Mouse (Mus musculus): ENCODE measurements around the gene Ndufb7. TPM values are rescaled to one million over a fixed set of nuclear protein-coding genes. Genes with fewer than 3 reads are reported as not detected.

Ndufb7 gene
- total RNA-seq, 1 experiment, result 275 TPM

DNA sequence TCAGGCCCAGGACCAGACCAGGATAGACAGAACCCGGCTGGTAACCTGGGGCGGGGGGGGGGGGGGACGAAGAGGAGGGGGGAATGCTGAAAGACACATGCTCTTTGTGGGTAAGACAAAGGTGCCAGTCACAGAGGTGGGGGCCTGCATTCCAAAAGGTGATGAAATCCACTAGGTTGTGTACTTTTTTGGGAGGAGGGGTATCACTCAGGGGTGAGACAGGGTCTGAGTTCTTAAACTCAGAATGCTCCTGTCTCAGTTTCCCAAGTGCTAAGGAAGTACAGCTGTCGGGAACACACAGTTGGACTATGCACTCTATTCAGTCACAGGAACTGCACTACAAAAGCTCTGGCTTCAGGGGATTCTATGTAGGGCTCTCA is 10.0 kb downstream of the Ndufb7 start:
- Histone ChIP-seq H3K4me3 (ENCODE audit: insufficient read depth in 1 of 2, low read depth in 1 of 2, low read length in 2 of 2, poor library complexity in 1 of 2, severe bottlenecking in 1 of 2) (no peak overlapping the region), H3K36me3 (ENCODE audit: control insufficient read depth, insufficient read depth, low read length, poor library complexity, severe bottlenecking) (peaks cover 22% of the 10 kb centered on the region), H3K27ac (ENCODE audit: insufficient read depth, low read depth, low read length, poor library complexity, severe bottlenecking) (no peak overlapping the region), H3K9ac (ENCODE audit: insufficient read depth, low read depth, low read length, poor library complexity, severe bottlenecking) (no peak overlapping the region), H3K4me1 (ENCODE audit: control insufficient read depth in 2 of 2, insufficient read depth in 2 of 2, low read length in 2 of 2, poor library complexity in 1 of 2) (peaks cover 4 to 48% of the 10 kb centered on the region in 2 experiments; a peak in 2 of 4 replicates), H3K9me3 (ENCODE audit: control insufficient read depth, insufficient read depth, low read depth, low read length) (no peaks in the 10 kb centered on the region)
- TF ChIP-seq ZNF384 (IDR thresholded peaks at IDR 0.05; ENCODE audit: low read depth, low read length) (no peak), HCFC1 (IDR thresholded peaks at IDR 0.05; ENCODE audit: borderline replicate concordance, insufficient read depth, low read length) (no peak), CHD2 (IDR thresholded peaks at IDR 0.05; ENCODE audit: low read depth, low read length) (no peak), MAFK (IDR thresholded peaks at IDR 0.05; ENCODE audit: insufficient read depth, low read depth, low read length) (no peak), ZC3H11A (IDR thresholded peaks at IDR 0.05; ENCODE audit: borderline replicate concordance, low read depth, low read length) (no peak)
- in situ Hi-C loops (cut with MboI; ENCODE audit: low sequenced_read_pairs in 2 of 2, unreplicated experiment in 2 of 2), result no loop called here
- no peak for DNase-seq (ENCODE audit: low read depth, low spot score)

DNA sequence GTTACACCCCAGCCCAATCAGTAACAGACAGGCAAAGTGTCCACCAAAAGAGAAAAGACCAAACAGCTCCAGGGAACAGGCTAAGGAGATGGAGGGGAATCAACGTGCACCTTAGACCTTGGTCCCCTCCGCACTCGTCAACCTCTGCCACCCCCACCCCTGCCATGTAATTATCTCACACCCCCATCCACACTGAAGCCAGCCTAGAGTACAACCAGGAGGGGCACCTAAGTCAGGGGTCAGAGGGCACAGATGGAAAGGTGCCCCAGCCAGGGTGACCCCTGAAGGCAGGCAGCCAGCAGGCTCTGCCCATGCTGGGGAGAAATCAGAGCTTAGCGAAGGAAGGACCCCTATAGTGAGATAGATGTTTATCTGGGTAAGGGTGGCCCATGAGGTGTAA is 10.4 kb downstream of the Ndufb7 start:
- Histone ChIP-seq H3K9me3 (ENCODE audit: control insufficient read depth, insufficient read depth, low read depth, low read length) (no peaks in the 10 kb centered on the region), H3K4me3 (ENCODE audit: insufficient read depth in 1 of 2, low read depth in 1 of 2, low read length in 2 of 2, poor library complexity in 1 of 2, severe bottlenecking in 1 of 2) (no peak overlapping the region), H3K27ac (ENCODE audit: insufficient read depth, low read depth, low read length, poor library complexity, severe bottlenecking) (no peak overlapping the region), H3K4me1 (ENCODE audit: control insufficient read depth in 2 of 2, insufficient read depth in 2 of 2, low read length in 2 of 2, poor library complexity in 1 of 2) (peaks cover 4 to 48% of the 10 kb centered on the region in 2 experiments; a peak in 3 of 4 replicates), H3K36me3 (ENCODE audit: control insufficient read depth, insufficient read depth, low read length, poor library complexity, severe bottlenecking) (peaks cover 18% of the 10 kb centered on the region), H3K9ac (ENCODE audit: insufficient read depth, low read depth, low read length, poor library complexity, severe bottlenecking) (no peak overlapping the region)
- TF ChIP-seq CHD2 (IDR thresholded peaks at IDR 0.05; ENCODE audit: low read depth, low read length), result no peak
- TF ChIP-seq MAFK (IDR thresholded peaks at IDR 0.05; ENCODE audit: insufficient read depth, low read depth, low read length), result no peak
- no peak for TF ChIP-seq ZNF384 (IDR thresholded peaks at IDR 0.05; ENCODE audit: low read depth, low read length)
- no peak for TF ChIP-seq HCFC1 (IDR thresholded peaks at IDR 0.05; ENCODE audit: borderline replicate concordance, insufficient read depth, low read length)
- no peak for TF ChIP-seq ZC3H11A (IDR thresholded peaks at IDR 0.05; ENCODE audit: borderline replicate concordance, low read depth, low read length)
- in situ Hi-C loops (cut with MboI; ENCODE audit: low sequenced_read_pairs in 2 of 2, unreplicated experiment in 2 of 2), result no loop called here
- no peak for DNase-seq (ENCODE audit: low read depth, low spot score)

DNA sequence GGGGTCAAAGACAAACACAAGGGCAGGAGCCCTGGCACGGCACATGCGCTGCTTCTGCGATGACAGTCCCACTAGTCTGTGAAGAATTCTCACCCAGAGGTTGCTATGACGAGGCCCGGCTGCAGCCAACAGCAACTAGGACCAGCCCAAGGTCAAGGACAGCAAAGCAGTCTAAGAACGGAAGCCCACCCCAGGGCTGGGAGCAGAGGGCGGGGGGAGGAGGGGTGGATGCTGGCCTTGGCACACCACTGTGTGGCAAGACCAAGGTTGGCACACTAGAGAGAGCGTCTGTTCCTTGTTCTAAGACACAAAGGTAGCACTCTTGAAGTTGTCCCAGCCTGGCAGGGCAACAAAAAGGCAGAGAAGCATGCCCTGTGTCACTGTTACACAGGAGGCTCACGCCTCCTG is 10.9 kb downstream of the Ndufb7 start:
- Histone ChIP-seq H3K4me3 (ENCODE audit: insufficient read depth in 1 of 2, low read depth in 1 of 2, low read length in 2 of 2, poor library complexity in 1 of 2, severe bottlenecking in 1 of 2) (no peak overlapping the region), H3K36me3 (ENCODE audit: control insufficient read depth, insufficient read depth, low read length, poor library complexity, severe bottlenecking) (peaks cover 14% of the 10 kb centered on the region; the same call in 1 of the 2 replicates), H3K27ac (ENCODE audit: insufficient read depth, low read depth, low read length, poor library complexity, severe bottlenecking) (no peak overlapping the region), H3K9me3 (ENCODE audit: control insufficient read depth, insufficient read depth, low read depth, low read length) (no peaks in the 10 kb centered on the region), H3K4me1 (ENCODE audit: control insufficient read depth in 2 of 2, insufficient read depth in 2 of 2, low read length in 2 of 2, poor library complexity in 1 of 2) (peaks cover 4 to 50% of the 10 kb centered on the region in 2 experiments; a peak in 3 of 4 replicates), H3K9ac (ENCODE audit: insufficient read depth, low read depth, low read length, poor library complexity, severe bottlenecking) (no peak overlapping the region)
- in situ Hi-C loops (cut with MboI; ENCODE audit: low sequenced_read_pairs in 2 of 2, unreplicated experiment in 2 of 2), result no loop called here
- TF ChIP-seq ZC3H11A (IDR thresholded peaks at IDR 0.05; ENCODE audit: borderline replicate concordance, low read depth, low read length) (no peak), HCFC1 (IDR thresholded peaks at IDR 0.05; ENCODE audit: borderline replicate concordance, insufficient read depth, low read length) (no peak), ZNF384 (IDR thresholded peaks at IDR 0.05; ENCODE audit: low read depth, low read length) (no peak), MAFK (IDR thresholded peaks at IDR 0.05; ENCODE audit: insufficient read depth, low read depth, low read length) (no peak), CHD2 (IDR thresholded peaks at IDR 0.05; ENCODE audit: low read depth, low read length) (no peak)
- no peak for DNase-seq (ENCODE audit: low read depth, low spot score)

DNA sequence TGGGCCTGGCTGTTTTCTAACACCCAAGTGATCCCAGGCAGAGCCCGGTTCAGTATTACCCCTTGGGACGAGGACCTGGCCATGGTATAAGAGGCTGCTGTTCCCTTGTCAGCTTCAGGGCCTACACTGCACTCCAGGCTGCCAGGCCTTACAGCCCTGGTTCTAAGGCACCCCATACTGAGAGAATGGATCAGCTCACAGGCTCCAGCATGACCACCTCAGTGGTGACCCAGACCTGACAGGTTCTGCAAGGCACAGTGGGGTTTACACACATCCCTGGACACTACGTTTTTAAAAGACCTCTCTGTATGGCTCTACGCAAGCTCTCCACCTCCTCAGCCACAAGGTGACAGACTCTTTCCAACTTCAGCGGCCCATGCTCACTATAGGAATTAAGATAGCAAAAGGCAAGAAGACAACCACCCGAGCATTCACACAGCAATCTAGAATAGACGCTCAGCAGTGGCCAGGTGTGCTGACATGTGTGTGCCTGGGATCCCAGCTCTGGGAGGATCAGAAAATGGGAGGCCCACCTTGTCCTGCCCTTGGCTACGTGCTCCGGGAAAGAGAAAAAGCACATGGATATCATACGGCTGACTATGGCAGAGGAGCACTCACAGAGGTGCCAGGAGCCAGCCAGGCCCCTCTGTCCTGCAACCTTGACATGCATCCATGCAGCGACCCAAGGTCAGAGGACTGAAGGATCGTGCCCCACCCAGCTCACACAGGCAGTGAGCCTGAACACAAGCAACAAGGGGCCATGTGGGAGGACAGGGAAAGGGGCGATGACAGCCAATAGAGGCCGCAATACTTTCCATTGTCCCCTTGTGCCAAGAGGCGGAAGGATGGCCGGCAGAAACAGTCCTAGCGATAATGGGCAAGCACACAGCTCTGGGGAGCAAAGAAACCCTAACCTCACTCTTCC is 11.9 kb downstream of the Ndufb7 start:
- in situ Hi-C loops (cut with MboI; ENCODE audit: low sequenced_read_pairs in 2 of 2, unreplicated experiment in 2 of 2), result no loop called here
- Histone ChIP-seq H3K4me1 (ENCODE audit: control insufficient read depth in 2 of 2, insufficient read depth in 2 of 2, low read length in 2 of 2, poor library complexity in 1 of 2) (peaks cover 4 to 50% of the 10 kb centered on the region in 2 experiments; a peak in 3 of 4 replicates), H3K9me3 (ENCODE audit: control insufficient read depth, insufficient read depth, low read depth, low read length) (no peaks in the 10 kb centered on the region), H3K27ac (ENCODE audit: insufficient read depth, low read depth, low read length, poor library complexity, severe bottlenecking) (no peak overlapping the region), H3K4me3 (ENCODE audit: insufficient read depth in 1 of 2, low read depth in 1 of 2, low read length in 2 of 2, poor library complexity in 1 of 2, severe bottlenecking in 1 of 2) (no peak overlapping the region), H3K9ac (ENCODE audit: insufficient read depth, low read depth, low read length, poor library complexity, severe bottlenecking) (no peak overlapping the region), H3K36me3 (ENCODE audit: control insufficient read depth, insufficient read depth, low read length, poor library complexity, severe bottlenecking) (peaks cover 5% of the 10 kb centered on the region; the same call in 1 of the 2 replicates)
- DNase-seq (ENCODE audit: low read depth, low spot score), result no peak
- TF ChIP-seq MAFK (IDR thresholded peaks at IDR 0.05; ENCODE audit: insufficient read depth, low read depth, low read length), result no peak
- TF ChIP-seq CHD2 (IDR thresholded peaks at IDR 0.05; ENCODE audit: low read depth, low read length), result no peak
- TF ChIP-seq ZNF384 (IDR thresholded peaks at IDR 0.05; ENCODE audit: low read depth, low read length), result no peak
